Mouse (Mus musculus): ENCODE measurements around the gene Ctsl.

The Ctsl gene

GRCm38 (mm10) chr13:64370173-64370940 lies at the start of gene Ctsl:
Ctsl (minus strand) TSS chr13:64370890.
- peak; percentile 92 to 94 for DNase-seq (ENCODE audit: low spot score in 2 of 2)

- no peak for DNase-seq (ENCODE audit: low spot score in 2 of 2)
Observed at GRCm38 (mm10) chr13:64416955-64417601, 46.4 kb upstream of the Ctsl start.

- DNase-seq (ENCODE audit: low spot score in 2 of 2): no peak
Observed at GRCm38 (mm10) chr13:64415659-64416058, 45.0 kb upstream of the Ctsl start.

GRCm38 (mm10) chr13:64412752-64413257 lies 42.1 kb upstream of the Ctsl start:
- DNase-seq (ENCODE audit: low spot score in 2 of 2): no peak

- DNase-seq (ENCODE audit: low spot score in 2 of 2): no peak
Observed at GRCm38 (mm10) chr13:64411282-64411681, 40.6 kb upstream of the Ctsl start.

- no peak for DNase-seq (ENCODE audit: low spot score in 2 of 2)
Observed at GRCm38 (mm10) chr13:64410604-64411003, 39.9 kb upstream of the Ctsl start.

GRCm38 (mm10) chr13:64407992-64408391 lies 37.3 kb upstream of the Ctsl start:
- DNase-seq (ENCODE audit: low spot score in 2 of 2): no peak

- DNase-seq (ENCODE audit: low spot score in 2 of 2): no peak
Observed at GRCm38 (mm10) chr13:64405550-64405949, 34.9 kb upstream of the Ctsl start.

GRCm38 (mm10) chr13:64403519-64403918 lies 32.8 kb upstream of the Ctsl start:
- DNase-seq (ENCODE audit: low spot score in 2 of 2): no peak

GRCm38 (mm10) chr13:64402951-64403460 lies 32.3 kb upstream of the Ctsl start:
- no peak for DNase-seq (ENCODE audit: low spot score in 2 of 2)

- DNase-seq (ENCODE audit: low spot score in 2 of 2): no peak
Observed at GRCm38 (mm10) chr13:64402504-64402949, 31.8 kb upstream of the Ctsl start.

GRCm38 (mm10) chr13:64402006-64402405 lies 31.3 kb upstream of the Ctsl start:
- no peak for DNase-seq (ENCODE audit: low spot score in 2 of 2)

GRCm38 (mm10) chr13:64400801-64401361 lies 30.2 kb upstream of the Ctsl start:
- DNase-seq (ENCODE audit: low spot score in 2 of 2): peak in 1 of 2 experiments; percentile 39

GRCm38 (mm10) chr13:64399906-64400305 lies 29.2 kb upstream of the Ctsl start:
- no peak for DNase-seq (ENCODE audit: low spot score in 2 of 2)

- no peak for DNase-seq (ENCODE audit: low spot score in 2 of 2)
Observed at GRCm38 (mm10) chr13:64398065-64398464, 27.4 kb upstream of the Ctsl start.

- no peak for DNase-seq (ENCODE audit: low spot score in 2 of 2)
Observed at GRCm38 (mm10) chr13:64396979-64397378, 26.3 kb upstream of the Ctsl start.

GRCm38 (mm10) chr13:64388415-64388814 lies 17.7 kb upstream of the Ctsl start:
- no peak for DNase-seq (ENCODE audit: low spot score in 2 of 2)

- no peak for DNase-seq (ENCODE audit: low spot score in 2 of 2)
Observed at GRCm38 (mm10) chr13:64386048-64386447, 15.4 kb upstream of the Ctsl start.

- DNase-seq (ENCODE audit: low spot score in 2 of 2): no peak
Observed at GRCm38 (mm10) chr13:64384937-64385336, 14.2 kb upstream of the Ctsl start.

- no peak for DNase-seq (ENCODE audit: low spot score in 2 of 2)
Observed at GRCm38 (mm10) chr13:64380251-64380650, 9.6 kb upstream of the Ctsl start.

- DNase-seq (ENCODE audit: low spot score in 2 of 2): no peak
Observed at GRCm38 (mm10) chr13:64378601-64379000, 7.9 kb upstream of the Ctsl start.

- DNase-seq (ENCODE audit: low spot score in 2 of 2): no peak
Observed at GRCm38 (mm10) chr13:64376472-64376871, 5.8 kb upstream of the Ctsl start.

Data from urinary bladder, postnatal 4 days (tissue).